Mouse (Mus musculus) testis, adult 2 months (tissue): ENCODE data around the gene Gm10447. TPM values are rescaled to one million over a fixed set of nuclear protein-coding genes. Genes with fewer than 3 reads are reported as not detected.
"Not testable (repeated sequence)": the region's sequence is repeated elsewhere in the genome, so short reads cannot be mapped to it uniquely, and the experiment has no call there.

Source experiments
- H3K27ac ChIP-seq: fragments of 200-500 bp; 2 replicates; pipeline ENCODE4 v1.5.1; 2012; ENCODE audit warnings: low read depth, low read length; ENCODE audit not compliant: control insufficient read depth, insufficient read depth
- H3K27me3 ChIP-seq: fragments of 200-500 bp; 2 replicates; pipeline ENCODE4 v1.6.1; 2012; ENCODE audit warnings: mild to moderate bottlenecking, low read length, moderate library complexity; ENCODE audit not compliant: control insufficient read depth, insufficient read depth
- H3K36me3 ChIP-seq: fragments of 200-500 bp; 2 replicates; pipeline ENCODE4 v1.6.1; 2012; ENCODE audit warnings: mild to moderate bottlenecking, low read length; ENCODE audit not compliant: control insufficient read depth, insufficient read depth
- H3K4me1 ChIP-seq: fragments of 200-500 bp; 2 replicates; pipeline ENCODE4 v1.6.1; 2012; ENCODE audit warnings: low read length; ENCODE audit not compliant: control insufficient read depth, insufficient read depth
- H3K4me3 ChIP-seq: fragments of 200-500 bp; 2 replicates; pipeline ENCODE4 v1.5.1; 2012; ENCODE audit warnings: low read depth, mild to moderate bottlenecking, low read length, moderate library complexity, mixed read lengths; ENCODE audit not compliant: control insufficient read depth
- CTCF ChIP-seq: fragments of 200-500 bp; IDR thresholded peaks from 2 replicates; pipeline ENCODE4 v1.5.1; 2012; ENCODE audit warnings: low read depth, mild to moderate bottlenecking, inconsistent platforms, low read length, moderate library complexity; ENCODE audit not compliant: control insufficient read depth, insufficient read depth, insufficient replicate concordance
- POLR2A ChIP-seq: fragments of 200-500 bp; IDR thresholded peaks from 2 replicates; pipeline ENCODE4 v1.6.1; 2012; ENCODE audit warnings: low read depth, mild to moderate bottlenecking, inconsistent platforms, low read length, moderate library complexity; ENCODE audit not compliant: control insufficient read depth
- polyA plus RNA-seq: library from polyadenylated mRNA; depleted of rRNA; stranded (reverse); fragments of >200 nt; gene quantifications from 2 replicates; pipeline ENCODE4 v1.2.3, GENCODE M21; 2012

Gene Gm10447
- polyA plus RNA-seq, 1 experiment = 0.05 TPM

DNA sequence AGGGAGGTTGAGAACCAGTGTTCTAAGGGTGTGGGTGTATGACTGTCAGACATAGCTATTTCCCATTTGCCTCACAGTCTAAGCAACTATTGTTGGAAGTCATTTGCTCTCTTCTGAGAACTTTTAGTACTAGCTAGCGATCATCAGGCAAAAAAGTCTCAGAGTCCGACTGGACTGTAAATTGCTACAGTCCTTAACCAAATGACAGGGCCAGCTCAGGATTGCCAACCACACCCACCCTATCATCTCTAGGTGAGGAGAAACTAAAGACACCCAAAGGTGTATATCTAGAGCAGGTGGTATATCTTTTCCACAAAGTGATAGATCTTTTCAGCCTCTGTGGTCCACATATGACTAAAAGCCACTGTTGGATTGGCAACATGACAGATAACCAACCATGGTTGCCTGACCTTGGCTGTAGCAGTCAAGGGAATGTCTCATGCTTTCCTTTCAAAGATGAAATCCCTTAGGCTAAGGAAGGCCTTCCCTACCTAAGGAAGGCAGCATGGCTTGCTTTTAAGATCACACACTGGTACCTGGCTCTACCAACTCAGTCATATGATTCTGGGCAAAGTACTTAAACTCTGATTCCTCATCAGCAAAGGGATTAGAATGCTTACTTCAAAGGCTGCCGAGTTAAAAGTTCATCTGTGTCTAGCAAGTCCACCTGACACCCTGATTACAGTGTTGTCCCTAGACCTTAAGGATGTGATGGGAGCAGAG, 28.8 kb downstream of the Gm10447 start:
- no peak for TF ChIP-seq POLR2A
- Histone ChIP-seq H3K27ac (no peak overlapping the region), H3K4me1 (peaks cover 7% of the 10 kb centered on the region), H3K36me3 (no peaks in the 10 kb centered on the region), H3K27me3 (no peaks in the 10 kb centered on the region), H3K4me3 (no peak overlapping the region)

DNA sequence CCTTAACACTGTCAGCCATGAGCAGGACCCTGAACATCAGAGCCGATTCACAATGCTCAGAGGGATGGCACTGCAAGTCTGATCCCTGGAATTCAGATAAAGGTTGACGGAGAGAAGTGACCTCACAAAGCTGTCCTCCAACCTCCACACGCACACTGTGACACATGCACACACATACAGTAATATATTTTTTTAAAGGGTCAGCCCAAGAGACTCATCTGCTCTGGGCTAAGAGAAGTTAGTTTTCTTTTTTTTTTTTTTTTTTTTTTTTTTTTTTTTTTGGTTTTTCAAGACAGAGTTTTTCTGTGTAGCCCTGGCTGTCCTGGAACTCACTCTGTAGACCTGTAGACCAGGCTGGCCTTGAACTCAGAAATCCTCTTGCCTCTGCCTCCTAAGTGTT, 30.0 kb downstream of the Gm10447 start:
- H3K36me3 ChIP-seq, H3K4me3 ChIP-seq, H3K27me3 ChIP-seq, H3K4me1 ChIP-seq, H3K27ac ChIP-seq: not testable (repeated sequence)

DNA sequence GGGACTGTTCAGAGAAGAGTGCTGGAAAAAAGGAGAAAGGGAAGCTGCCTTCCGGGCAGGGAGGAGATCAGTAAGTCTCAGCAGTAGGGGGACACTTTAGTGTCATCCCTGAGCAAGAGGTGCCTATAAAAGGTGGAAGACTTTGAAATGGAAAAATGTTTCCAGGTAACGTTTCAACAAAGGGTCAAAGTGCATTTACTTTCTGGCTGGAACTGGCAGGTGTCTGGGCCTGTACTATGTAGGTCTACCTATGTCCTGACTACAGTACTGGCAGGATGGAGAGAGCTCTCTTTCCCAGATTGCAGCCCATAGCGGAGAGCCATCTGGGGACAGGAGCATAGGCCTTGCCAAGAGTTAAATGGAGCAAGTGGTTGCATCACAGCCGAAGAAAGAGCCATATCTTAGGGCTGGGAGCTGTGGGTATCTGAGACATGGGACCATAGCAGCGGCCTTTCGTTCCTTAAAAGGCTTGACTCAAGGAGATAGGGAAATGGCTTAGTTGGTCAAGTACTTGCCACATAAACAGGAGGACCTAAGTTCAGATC, 31.1 kb downstream of the Gm10447 start:
- no peaks in the 10 kb centered on the region for H3K36me3 ChIP-seq
- TF ChIP-seq CTCF = no peak
- TF ChIP-seq POLR2A = no peak

GRCm38 (mm10) chr11:53425251-53425650, 31.7 kb downstream of the Gm10447 start:
- no peak for TF ChIP-seq POLR2A
- TF ChIP-seq CTCF = no peak
- no peak overlapping the region for H3K27ac ChIP-seq

More for the DNA sequence above, 31.1 kb downstream of the Gm10447 start:
- Histone ChIP-seq H3K27ac (no peak overlapping the region), H3K4me1 (peaks cover 4% of the 10 kb centered on the region), H3K27me3 (no peaks in the 10 kb centered on the region), H3K4me3 (no peak overlapping the region)

GRCm38 (mm10) chr11:53424826-53425225, 32.1 kb downstream of the Gm10447 start:
- no peak overlapping the region for H3K4me3 ChIP-seq
- TF ChIP-seq POLR2A = no peak
- no peak for TF ChIP-seq CTCF
- H3K27ac ChIP-seq = no peak overlapping the region
- no peaks in the 10 kb centered on the region for H3K27me3 ChIP-seq
- no peaks in the 10 kb centered on the region for H3K36me3 ChIP-seq
- H3K4me1 ChIP-seq = peaks cover 4% of the 10 kb centered on the region

More at GRCm38 (mm10) chr11:53425251-53425650, 31.7 kb downstream of the Gm10447 start:
- no peak overlapping the region for H3K4me3 ChIP-seq
- no peaks in the 10 kb centered on the region for H3K36me3 ChIP-seq
- H3K27me3 ChIP-seq = no peaks in the 10 kb centered on the region
- H3K4me1 ChIP-seq = peaks cover 4% of the 10 kb centered on the region

- Histone ChIP-seq H3K36me3 (no peaks in the 10 kb centered on the region), H3K4me3 (no peak within 1 kb of the TSS), H3K27me3 (no peaks in the 10 kb centered on the region), H3K27ac (no peak within 1 kb of the TSS), H3K4me1 (no peaks in the 10 kb centered on the region)
- TF ChIP-seq CTCF = no peak
- TF ChIP-seq POLR2A = no peak
Measured at GRCm38 (mm10) chr11:53423036-53423435, 33.9 kb downstream of the Gm10447 start, which contains the start of gene Leap2. Leap2 (minus strand) TSS chr11:53423170.

DNA sequence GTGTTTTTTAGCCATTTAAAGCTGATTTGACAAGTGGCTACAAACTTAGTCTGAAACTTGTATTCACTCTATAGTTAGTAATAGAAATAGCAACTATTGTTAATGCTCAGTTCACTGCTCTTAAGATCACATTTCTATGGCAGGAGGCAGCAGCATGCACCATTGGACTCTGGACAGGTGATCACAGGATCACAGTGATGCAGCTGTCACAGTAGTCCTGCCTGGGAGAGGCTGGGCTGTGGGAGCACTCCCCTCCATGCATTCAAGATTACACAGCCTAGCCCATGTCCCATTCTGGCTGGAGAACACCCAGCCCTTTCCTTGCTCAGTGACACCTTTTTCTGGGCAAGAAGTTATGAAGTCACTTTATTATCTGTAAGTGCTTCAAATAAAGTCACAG, 38.9 kb downstream of the Gm10447 start:
- Histone ChIP-seq H3K4me3 (no peak overlapping the region), H3K27me3 (no peaks in the 10 kb centered on the region), H3K4me1 (no peaks in the 10 kb centered on the region), H3K36me3 (no peaks in the 10 kb centered on the region), H3K27ac (no peak overlapping the region)
- no peak for TF ChIP-seq CTCF
